Mouse (Mus musculus) CD4-positive, CD25-positive, alpha-beta regulatory T cell, adult 4 months (primary cell): ENCODE data around the gene Ap1g2. TPM values are rescaled to one million over a fixed set of nuclear protein-coding genes. Genes with fewer than 3 reads are reported as not detected.
A peak's percentile ranks its signal among the peaks of the same experiment; 100 is the strongest.

Experiments used
- ATAC-seq: one replicate; pipeline ENCODE4 v1.8.0; 2017
- polyA plus RNA-seq, 2 experiments: library from polyadenylated mRNA; unstranded; fragments of 100-300 nt; shearing (Covaris generic); gene quantifications; one replicate each; pipeline ENCODE4 v1.2.1; 2017

Ap1g2 gene
- polyA plus RNA-seq, 2 experiments from 2014 or later, result 110 to 194 TPM

GRCm38 (mm10) chr14:55085324-55086008, 20.9 kb downstream of the Ap1g2 start:
- no peak for ATAC-seq

GRCm38 (mm10) chr14:55083481-55083880, 22.9 kb downstream of the Ap1g2 start:
- no peak for ATAC-seq

DNA sequence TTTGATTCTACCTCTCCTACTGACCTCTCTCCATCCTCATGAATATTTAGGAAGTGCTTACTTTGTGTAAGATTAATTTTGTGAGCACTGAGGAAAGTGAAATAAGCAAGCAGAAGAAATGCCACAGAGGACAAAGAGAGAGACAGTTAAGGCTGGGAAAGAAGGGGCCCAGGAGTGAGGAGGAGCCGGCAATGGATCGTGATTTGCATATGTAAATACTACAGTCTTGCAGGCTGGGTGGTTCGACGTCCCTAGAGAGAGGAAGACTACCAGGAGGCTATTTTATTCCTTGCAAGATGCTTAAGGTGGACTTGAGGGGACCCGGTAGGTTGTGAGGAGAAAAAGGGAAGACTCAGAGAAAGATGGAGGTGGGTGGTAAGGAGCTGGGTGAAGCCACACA, 25.3 kb downstream of the Ap1g2 start:
- no peak for ATAC-seq

GRCm38 (mm10) chr14:55079214-55079970, 27.0 kb downstream of the Ap1g2 start:
- peak; percentile 80 for ATAC-seq

- no peak for ATAC-seq
These were observed 27.9 kb downstream of the Ap1g2 start for GRCm38 (mm10) chr14:55078366-55078989.

DNA sequence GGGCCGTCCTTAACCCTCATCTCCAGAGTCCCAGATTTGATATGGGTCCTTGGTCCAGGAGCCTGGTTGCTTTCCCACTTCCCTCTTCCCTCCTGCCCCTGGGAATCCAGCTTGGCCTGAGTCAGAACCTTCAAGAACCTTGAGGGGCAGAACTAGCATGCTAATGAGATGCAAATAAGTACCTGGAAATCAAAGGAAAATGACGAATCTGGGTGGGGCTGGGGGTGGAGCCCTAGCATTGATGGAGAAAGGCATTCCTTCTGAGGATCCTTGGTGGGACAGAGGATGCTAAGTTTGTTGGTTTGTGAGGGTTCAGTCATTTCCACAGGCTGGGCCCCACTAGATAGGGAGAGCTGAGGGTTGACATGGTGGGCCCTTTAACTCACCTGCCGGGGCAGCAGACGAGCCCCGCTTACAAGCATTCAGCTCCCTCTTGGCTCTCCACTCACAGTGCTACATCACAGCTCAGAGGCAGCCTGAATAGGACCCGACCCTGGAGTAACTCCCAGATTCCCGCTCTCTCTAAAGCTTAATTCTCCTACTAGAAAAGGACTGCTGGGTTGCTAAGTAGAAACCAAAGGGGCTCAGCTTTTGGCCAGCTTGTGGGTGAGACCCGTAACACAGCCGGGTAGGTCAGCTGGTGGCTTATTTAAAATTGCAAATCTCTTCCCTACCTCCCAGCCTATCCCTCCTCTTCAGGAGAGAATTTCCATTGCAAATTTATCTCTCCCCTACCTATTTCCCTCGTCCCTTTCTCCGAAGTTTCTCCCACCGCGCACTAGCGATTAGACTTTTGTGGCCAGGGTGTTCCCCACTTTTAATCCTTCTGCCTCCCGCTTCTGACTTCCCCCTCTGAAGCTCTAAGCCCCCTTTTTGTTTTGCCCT, 28.7 kb downstream of the Ap1g2 start:
- no peak for ATAC-seq

DNA sequence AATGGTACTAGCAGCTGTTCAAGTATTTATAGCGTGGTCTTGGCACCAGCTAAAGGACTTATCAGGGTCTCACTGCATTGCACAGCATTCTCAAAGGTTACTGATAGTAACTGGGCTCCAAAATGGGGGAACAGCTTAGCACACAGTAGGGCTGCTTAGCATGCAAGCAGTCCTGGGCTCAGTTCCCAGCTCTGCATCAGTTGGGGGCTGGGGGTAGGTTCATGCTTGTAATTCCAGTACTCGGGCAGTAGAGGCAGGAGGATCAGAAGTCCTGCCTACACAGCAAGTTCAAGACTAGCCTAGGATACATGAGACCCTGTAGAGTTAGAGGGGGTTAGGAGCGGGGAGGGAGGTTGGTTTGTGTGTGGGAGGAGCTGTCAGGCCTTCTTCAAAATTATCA, 29.4 kb downstream of the Ap1g2 start:
- no peak for ATAC-seq

DNA sequence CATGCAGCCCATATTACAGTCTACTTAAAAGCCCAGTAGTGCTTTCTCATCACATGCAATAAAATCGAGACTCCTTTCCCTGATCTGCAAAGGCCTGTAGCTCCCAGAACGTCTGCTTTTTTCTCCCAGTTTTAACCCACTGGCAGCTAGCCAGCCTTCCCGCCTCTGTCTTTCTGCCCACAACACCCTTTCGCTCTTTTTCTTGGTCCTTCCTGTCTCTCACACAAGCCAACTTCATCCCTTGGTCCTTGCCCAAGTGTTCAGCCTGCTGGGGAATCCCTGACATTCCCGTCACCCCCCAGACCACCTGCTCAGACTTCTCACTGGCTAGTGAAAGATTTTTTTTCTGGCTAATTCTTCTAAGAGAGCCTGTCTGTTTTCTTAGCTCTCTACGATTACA, 30.2 kb downstream of the Ap1g2 start:
- ATAC-seq, result no peak

- no peak for ATAC-seq
These were observed 32.0 kb downstream of the Ap1g2 start for GRCm38 (mm10) chr14:55074416-55074815.

DNA sequence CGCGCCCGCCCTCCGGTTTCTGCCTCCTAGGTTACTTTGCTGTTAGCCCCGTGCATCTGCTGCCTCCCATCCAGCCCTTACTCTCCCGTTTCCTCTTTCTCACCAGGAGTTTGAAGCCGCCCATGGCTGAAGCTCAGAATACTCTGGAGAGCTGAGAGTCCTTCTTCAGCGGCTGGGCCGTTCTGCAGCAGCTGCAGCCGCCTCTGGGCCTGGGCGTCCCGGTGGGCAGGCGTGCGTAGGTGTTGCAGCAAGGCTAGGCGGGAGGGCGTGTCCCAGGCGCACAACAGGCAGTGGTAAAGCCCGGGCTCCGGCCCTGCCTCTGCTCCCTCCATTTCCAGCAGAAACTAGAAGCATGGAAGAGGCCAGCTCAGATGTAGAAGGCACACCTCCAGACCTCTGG, 34.6 kb downstream of the Ap1g2 start:
- ATAC-seq, result no peak

GRCm38 (mm10) chr14:55066042-55066441, 40.4 kb downstream of the Ap1g2 start:
- no peak for ATAC-seq

- ATAC-seq, result no peak
These were observed 41.0 kb downstream of the Ap1g2 start for GRCm38 (mm10) chr14:55065391-55065790.

- no peak for ATAC-seq
These were observed 41.7 kb downstream of the Ap1g2 start for GRCm38 (mm10) chr14:55064481-55065370.

- ATAC-seq, result no peak
These were observed 42.6 kb downstream of the Ap1g2 start for GRCm38 (mm10) chr14:55063581-55064381.

- ATAC-seq, result no peak
These were observed 43.3 kb downstream of the Ap1g2 start for GRCm38 (mm10) chr14:55063117-55063516.

GRCm38 (mm10) chr14:55062626-55063025, 43.8 kb downstream of the Ap1g2 start:
- ATAC-seq, result no peak

DNA sequence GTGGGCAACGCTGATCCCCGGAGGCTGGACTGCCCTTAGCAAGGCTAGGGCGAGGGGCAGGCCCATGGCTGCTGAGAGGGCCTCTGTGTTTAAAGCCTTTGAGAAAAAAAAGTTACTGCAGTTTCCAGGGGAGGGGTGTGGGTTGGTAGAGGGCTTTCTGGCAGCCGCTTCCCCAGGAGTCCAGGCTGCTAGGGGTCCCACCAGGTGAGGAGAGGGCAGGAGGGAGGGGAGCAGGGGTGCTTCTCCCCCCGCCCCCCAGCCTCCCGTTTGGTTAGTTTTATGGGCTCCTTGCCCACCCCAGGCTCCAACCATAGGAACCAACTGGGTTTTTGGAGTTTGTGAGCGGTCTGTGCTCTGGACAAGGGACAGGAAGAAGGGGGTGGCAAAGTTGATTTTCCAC, 44.5 kb downstream of the Ap1g2 start:
- no peak for ATAC-seq

DNA sequence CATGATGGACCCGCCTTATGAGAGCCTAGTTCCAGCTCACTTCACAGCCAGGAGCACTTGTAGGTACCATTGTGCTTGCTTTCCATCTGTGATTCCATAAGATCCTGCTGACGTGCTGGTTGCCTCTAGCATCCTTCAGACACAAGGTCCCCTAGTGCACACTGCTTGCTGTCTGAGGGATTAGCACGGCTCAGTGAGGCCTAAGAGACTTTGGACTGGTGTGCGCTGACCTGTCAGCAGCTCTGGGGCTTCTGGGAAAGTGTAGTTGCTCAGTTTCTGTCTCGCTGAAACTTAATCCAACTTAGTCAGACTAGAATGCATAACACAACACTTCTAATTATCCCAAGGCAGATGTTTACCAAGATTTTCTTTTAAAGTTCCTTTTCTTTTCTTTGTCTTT, 46.5 kb downstream of the Ap1g2 start:
- no peak for ATAC-seq

- no peak for ATAC-seq
These were observed 47.4 kb downstream of the Ap1g2 start for GRCm38 (mm10) chr14:55059009-55059408.

DNA sequence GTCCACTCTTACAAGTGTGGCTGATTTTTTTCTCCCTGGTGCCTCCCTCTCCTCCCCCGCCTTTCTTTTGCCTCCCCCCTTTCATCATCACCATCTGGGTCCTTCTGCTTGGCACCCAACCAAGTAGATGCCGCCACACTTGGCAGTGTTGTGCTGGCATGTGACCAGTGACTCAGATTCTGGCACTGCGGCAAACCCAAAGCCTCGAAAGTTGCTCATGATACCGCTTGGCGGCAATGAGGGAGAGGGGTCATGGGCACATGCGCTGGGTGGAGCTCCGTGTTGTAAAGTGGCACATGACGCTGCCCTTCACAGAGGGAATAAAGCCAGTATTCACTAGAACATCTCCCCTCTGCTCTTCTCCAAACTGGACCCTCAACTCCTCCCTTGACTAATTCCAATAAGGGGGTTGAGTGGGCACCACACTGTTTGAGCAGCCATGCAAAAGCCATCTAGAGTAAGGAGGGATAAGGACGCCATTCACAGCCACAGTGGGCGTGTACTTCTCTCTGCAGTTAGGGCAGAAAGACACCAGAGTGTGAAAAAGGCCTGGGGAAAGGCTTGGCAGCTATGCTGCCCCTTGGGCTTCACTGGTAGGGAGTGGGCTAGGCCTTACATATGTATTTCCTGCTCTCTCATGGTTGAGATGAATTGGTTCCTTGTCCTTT, 51.1 kb downstream of the Ap1g2 start:
- ATAC-seq, result no peak
